Mouse (Mus musculus): ENCODE measurements around the gene Cdk5r2. TPM values are rescaled to one million over a fixed set of nuclear protein-coding genes. Genes with fewer than 3 reads are reported as not detected.

Cdk5r2 gene
- polyA plus RNA-seq, 1 experiment from 2014 or later, result 0.05 TPM

DNA sequence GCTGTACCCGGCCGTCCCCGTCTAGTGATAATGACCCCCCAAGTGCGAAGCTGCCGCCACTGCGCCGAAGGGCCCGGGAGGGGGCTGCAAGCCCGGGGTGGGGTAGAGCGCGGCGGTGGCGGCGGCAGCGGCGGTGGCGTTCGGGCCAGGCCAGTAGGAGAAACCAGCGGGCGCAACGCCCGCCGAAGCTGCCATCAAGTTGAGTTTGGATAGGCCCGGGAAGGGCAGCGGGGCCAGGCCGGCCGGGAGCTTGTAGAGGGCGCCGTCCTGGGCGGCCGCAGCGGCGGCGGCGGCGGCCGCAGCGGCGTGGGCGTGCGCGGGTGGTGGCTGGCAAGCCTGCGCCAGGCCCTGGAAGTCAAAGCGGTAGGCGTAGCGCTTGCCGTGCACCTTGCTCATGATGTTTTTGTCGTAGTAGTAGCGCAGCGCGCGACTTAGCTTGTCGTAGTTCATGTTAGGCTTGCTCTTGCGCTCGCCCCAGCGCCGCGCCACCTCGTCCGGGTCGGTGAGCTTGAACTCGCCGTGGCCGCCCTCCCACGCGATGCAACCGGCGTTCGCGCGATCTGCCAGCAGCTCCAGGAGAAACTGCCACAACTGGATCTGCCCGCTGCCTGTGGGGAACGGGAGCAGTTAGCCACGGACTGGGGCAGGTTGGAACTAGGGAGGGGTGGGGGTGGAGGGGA is 27.5 kb downstream of the Cdk5r2 start:
- WGBS, result under 1% methylated on average over 73 of the region's 74 CpGs
- Histone ChIP-seq H3K4me2 (peak overlapping the region; percentile 63), H3K4me1 (peaks cover 33% of the 10 kb centered on the region), H3K36me3 (no peaks in the 10 kb centered on the region), H3K27ac (no peak overlapping the region), H3K9ac (0 out of 2 replicates have a peak overlapping the region, but pooled peaks have one; percentile 8), H3K9me3 (replicated peaks) (no peaks in the 10 kb centered on the region), H3K4me3 (replicated peaks) (peak overlapping the region; percentile 41), H3K27me3 (peaks cover 94% of the 10 kb centered on the region)
- ATAC-seq (replicated peaks; ENCODE audit: low FRiP score), result no peak

- Histone ChIP-seq H3K27ac (no peak overlapping the region), H3K27me3 (peaks cover 97% of the 10 kb centered on the region), H3K9ac (no peak overlapping the region), H3K9me3 (replicated peaks) (no peaks in the 10 kb centered on the region), H3K4me3 (replicated peaks) (peak overlapping the region; percentile 41), H3K4me1 (peaks cover 33% of the 10 kb centered on the region), H3K4me2 (peak overlapping the region; percentile 63), H3K36me3 (no peaks in the 10 kb centered on the region)
- WGBS, result 3% methylated on average over 8 of the region's 8 CpGs
- ATAC-seq (replicated peaks; ENCODE audit: low FRiP score), result no peak
Measured at GRCm38 (mm10) chr1:74882828-74883227, 28.1 kb downstream of the Cdk5r2 start.

DNA sequence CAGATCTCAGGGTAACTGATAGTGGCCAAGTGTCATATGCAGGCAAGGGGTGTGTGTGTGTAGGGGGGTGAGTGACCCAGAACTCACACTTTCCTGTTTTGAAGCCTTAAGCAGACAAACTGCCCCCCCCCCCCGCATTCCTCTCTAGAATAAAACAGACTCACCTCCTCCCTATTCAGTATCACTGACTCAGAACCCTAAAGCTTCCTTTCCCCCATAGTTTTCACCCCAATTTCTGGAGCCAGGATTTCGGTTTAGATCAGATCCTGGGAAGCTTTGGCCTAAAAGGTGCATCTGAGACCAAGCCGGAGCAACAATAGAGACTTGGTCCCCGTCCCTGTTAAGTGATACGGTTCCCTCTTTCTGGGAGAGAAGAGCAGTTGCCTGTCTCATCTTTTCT is 28.7 kb downstream of the Cdk5r2 start:
- Histone ChIP-seq H3K4me1 (peaks cover 33% of the 10 kb centered on the region), H3K4me2 (no peak overlapping the region), H3K9ac (no peak overlapping the region), H3K27ac (no peak overlapping the region), H3K9me3 (replicated peaks) (no peaks in the 10 kb centered on the region), H3K36me3 (no peaks in the 10 kb centered on the region), H3K4me3 (replicated peaks) (no peak overlapping the region), H3K27me3 (peaks cover 97% of the 10 kb centered on the region)
- WGBS, result 7% methylated on average over 5 of the region's 5 CpGs
- no peak for ATAC-seq (replicated peaks; ENCODE audit: low FRiP score)

GRCm38 (mm10) chr1:74884196-74885141 is 29.7 kb downstream of the Cdk5r2 start:
- ATAC-seq (replicated peaks; ENCODE audit: low FRiP score), result no peak

DNA sequence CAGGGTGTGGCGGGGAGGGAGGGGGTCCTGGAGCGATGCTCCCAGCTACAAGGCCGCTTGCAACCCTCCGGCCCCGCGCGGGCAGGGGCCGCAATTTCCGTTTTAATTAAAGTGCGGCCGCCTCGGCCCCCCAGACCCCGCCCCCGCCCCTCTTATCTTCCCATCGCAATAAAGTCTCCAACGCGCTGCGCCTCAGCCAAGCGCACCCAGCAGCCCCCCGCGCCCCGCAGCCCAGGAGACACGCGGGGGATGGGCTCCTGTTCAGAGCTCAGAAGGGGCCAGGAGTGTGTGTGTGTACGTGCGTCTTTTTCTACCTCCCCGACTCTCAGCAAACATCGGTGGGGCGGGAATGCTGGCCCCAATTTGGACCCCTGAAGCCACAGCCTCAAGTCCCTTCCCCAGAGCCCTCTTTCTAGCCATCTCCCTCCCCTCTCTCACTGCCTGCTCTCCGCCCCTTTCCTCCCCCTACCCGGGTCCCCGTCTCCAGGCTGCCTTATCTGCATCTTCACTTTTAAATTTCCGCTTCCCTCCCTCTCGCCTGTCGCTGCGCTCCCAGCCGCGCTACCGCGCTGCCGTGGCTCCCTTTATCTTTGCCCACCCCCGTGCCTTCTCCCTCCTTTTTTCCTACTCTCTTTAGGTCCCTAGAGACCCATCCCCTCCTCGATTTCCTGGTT is 30.8 kb downstream of the Cdk5r2 start, which contains the start of gene Fev:
TSS of gene Fev (minus strand) at position 51 of the 674 bp plus-strand sequence.
- H3K9ac ChIP-seq, result 0 out of 2 replicates have a peak within 1 kb of the TSS, but pooled peaks have one; percentile 21
- H3K4me3 ChIP-seq (replicated peaks), result peak within 1 kb of the TSS; percentile 39
- peaks cover 33% of the 10 kb centered on the region for H3K4me1 ChIP-seq
- peak within 1 kb of the TSS; percentile 67 for H3K4me2 ChIP-seq
- no peak for ATAC-seq (replicated peaks; ENCODE audit: low FRiP score)
- no peaks in the 10 kb centered on the region for H3K9me3 ChIP-seq (replicated peaks)
- peaks cover 96% of the 10 kb centered on the region for H3K27me3 ChIP-seq
- no peaks in the 10 kb centered on the region for H3K36me3 ChIP-seq
- under 1% methylated on average over 40 of the region's 43 CpGs for WGBS
- H3K27ac ChIP-seq, result no peak within 1 kb of the TSS

More at GRCm38 (mm10) chr1:74884196-74885141, 29.7 kb downstream of the Cdk5r2 start:
- Histone ChIP-seq H3K36me3 (no peaks in the 10 kb centered on the region), H3K4me3 (replicated peaks) (peak overlapping the region; percentile 39), H3K4me1 (peaks cover 33% of the 10 kb centered on the region), H3K27me3 (peaks cover 94% of the 10 kb centered on the region), H3K27ac (no peak overlapping the region), H3K9me3 (replicated peaks) (no peaks in the 10 kb centered on the region), H3K9ac (0 out of 2 replicates have a peak overlapping the region, but pooled peaks have one; percentile 21), H3K4me2 (peak overlapping the region; percentile 67)
- under 1% methylated on average over 57 of the region's 57 CpGs for WGBS

- Histone ChIP-seq H3K27ac (no peak overlapping the region), H3K4me3 (replicated peaks) (no peak overlapping the region), H3K9ac (no peak overlapping the region), H3K4me2 (no peak overlapping the region), H3K4me1 (peaks cover 10% of the 10 kb centered on the region), H3K27me3 (peaks cover 96% of the 10 kb centered on the region), H3K36me3 (no peaks in the 10 kb centered on the region), H3K9me3 (replicated peaks) (no peaks in the 10 kb centered on the region)
- no peak for ATAC-seq (replicated peaks; ENCODE audit: low FRiP score)
- WGBS, result 0% methylated on average over 8 of the region's 8 CpGs
Measured at GRCm38 (mm10) chr1:74891513-74891912, 36.8 kb downstream of the Cdk5r2 start.

DNA sequence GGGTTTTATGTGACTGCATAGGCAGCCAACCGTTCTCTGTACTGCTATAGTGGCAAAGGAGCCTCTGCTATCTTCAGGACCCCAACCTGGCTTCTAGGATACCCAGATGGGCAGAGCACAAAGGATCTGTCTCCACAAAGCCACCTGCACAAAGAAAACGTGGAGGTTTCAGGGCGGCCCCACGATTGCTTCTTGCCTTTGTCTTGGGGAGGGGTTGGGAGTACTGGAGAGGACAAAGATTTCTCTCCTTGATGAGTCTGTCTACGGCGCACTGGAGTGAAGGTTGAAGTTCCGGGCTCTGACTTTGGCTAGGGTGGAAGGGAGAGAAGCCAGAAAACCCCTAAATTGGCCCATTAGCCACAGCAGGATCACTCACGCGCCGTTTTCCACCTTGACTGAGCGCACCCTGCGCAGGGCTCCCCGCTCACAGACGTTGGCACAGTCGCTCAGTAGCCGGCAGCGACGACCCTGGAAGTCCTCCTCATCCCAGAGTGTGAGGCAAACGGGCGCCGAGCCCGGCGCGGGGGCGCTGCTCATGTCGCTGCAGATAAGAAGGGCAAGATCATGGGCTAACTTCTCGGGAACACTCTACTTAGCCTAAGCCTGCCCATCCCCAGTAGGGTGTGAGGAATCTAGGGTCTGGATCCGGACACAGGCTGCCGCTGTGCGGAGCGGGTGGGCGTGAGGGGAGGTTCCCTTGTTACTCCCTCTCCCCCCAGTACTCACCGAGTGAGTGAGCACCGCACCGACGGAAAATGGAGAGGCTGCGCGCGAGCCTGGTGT is 37.8 kb downstream of the Cdk5r2 start:
- Histone ChIP-seq H3K36me3 (no peaks in the 10 kb centered on the region), H3K4me3 (replicated peaks) (peak overlapping the region; percentile 13; the same call in 1 of the 2 replicates), H3K27me3 (peaks cover 96% of the 10 kb centered on the region), H3K9me3 (replicated peaks) (no peaks in the 10 kb centered on the region), H3K4me1 (peaks cover 10% of the 10 kb centered on the region), H3K4me2 (peak overlapping the region; percentile 22), H3K9ac (no peak overlapping the region), H3K27ac (no peak overlapping the region)
- ATAC-seq (replicated peaks; ENCODE audit: low FRiP score), result no peak
- WGBS, result under 1% methylated on average over 39 of the region's 39 CpGs

GRCm38 (mm10) chr1:74893134-74893855 is 38.6 kb downstream of the Cdk5r2 start, which contains the start of gene Cryba2:
TSS of gene Cryba2 (minus strand) at chr1:74893143.
- ATAC-seq (replicated peaks; ENCODE audit: low FRiP score), result no peak
- H3K9ac ChIP-seq, result no peak within 1 kb of the TSS
- WGBS, result 3% methylated on average over 25 of the region's 25 CpGs
- no peaks in the 10 kb centered on the region for H3K36me3 ChIP-seq
- H3K27ac ChIP-seq, result no peak within 1 kb of the TSS
- peaks cover 97% of the 10 kb centered on the region for H3K27me3 ChIP-seq
- no peaks in the 10 kb centered on the region for H3K9me3 ChIP-seq (replicated peaks)
- H3K4me1 ChIP-seq, result peaks cover 10% of the 10 kb centered on the region
- H3K4me3 ChIP-seq (replicated peaks), result peak within 1 kb of the TSS; percentile 13; the same call in 1 of the 2 replicates
- H3K4me2 ChIP-seq, result peak within 1 kb of the TSS; percentile 22

GRCm38 (mm10) chr1:74894966-74895365 is 40.2 kb downstream of the Cdk5r2 start:
- no peak overlapping the region for H3K27ac ChIP-seq
- H3K4me3 ChIP-seq (replicated peaks), result no peak overlapping the region
- H3K27me3 ChIP-seq, result peaks cover 100% of the 10 kb centered on the region
- no peak for ATAC-seq (replicated peaks; ENCODE audit: low FRiP score)
- no peak overlapping the region for H3K4me2 ChIP-seq
- H3K4me1 ChIP-seq, result peaks cover 22% of the 10 kb centered on the region
- H3K36me3 ChIP-seq, result no peaks in the 10 kb centered on the region
- 19% methylated on average over 4 of the region's 4 CpGs for WGBS
- no peaks in the 10 kb centered on the region for H3K9me3 ChIP-seq (replicated peaks)
- no peak overlapping the region for H3K9ac ChIP-seq

- peaks cover 100% of the 10 kb centered on the region for H3K27me3 ChIP-seq
- 3% methylated on average over 7 of the region's 7 CpGs for WGBS
Measured at GRCm38 (mm10) chr1:74897976-74898375, 43.2 kb downstream of the Cdk5r2 start.

More at GRCm38 (mm10) chr1:74897976-74898375, 43.2 kb downstream of the Cdk5r2 start:
- Histone ChIP-seq H3K9me3 (replicated peaks) (no peaks in the 10 kb centered on the region), H3K27ac (no peak overlapping the region), H3K4me2 (no peak overlapping the region), H3K36me3 (no peaks in the 10 kb centered on the region), H3K4me3 (replicated peaks) (no peak overlapping the region), H3K4me1 (peaks cover 29% of the 10 kb centered on the region), H3K9ac (no peak overlapping the region)
- no peak for ATAC-seq (replicated peaks; ENCODE audit: low FRiP score)

Measured in kidney, embryonic 15.5 days (tissue).